Mouse (Mus musculus): Measurements from ENCODE around the gene Srrt. TPM values are rescaled to one million over a fixed set of nuclear protein-coding genes. Genes with fewer than 3 reads are reported as not detected.

The Srrt gene
- polyA plus RNA-seq (2015; fragmentation: Nextera tagmentation; extraction: Ambion mirVana), result 124 TPM in 2 replicates

- Histone ChIP-seq H3K36me3 (peaks cover 64% of the 10 kb centered on the region), H3K9me3 (replicated peaks) (no peaks in the 10 kb centered on the region), H3K4me1 (peaks cover 46% of the 10 kb centered on the region), H3K27ac (replicated peaks) (peak within 1 kb of the TSS; percentile 96), H3K9ac (peak within 1 kb of the TSS; percentile 98), H3K27me3 (no peaks in the 10 kb centered on the region), H3K4me3 (replicated peaks) (peak within 1 kb of the TSS; percentile 92), H3K4me2 (replicated peaks) (peak within 1 kb of the TSS; percentile 68)
- under 1% methylated on average over 58 of the region's 72 CpGs for WGBS
- ATAC-seq (ENCODE audit: insufficient number of reproducible peaks, low FRiP score, low TSS enrichment, low read depth), result peak; percentile 88
Measured at GRCm38 (mm10) chr5:137307071-137307912, at the start of gene Srrt. Srrt (minus strand) TSS chr5:137307674.

- Histone ChIP-seq H3K27me3 (no peaks in the 10 kb centered on the region), H3K4me3 (replicated peaks) (0 out of 2 replicates have a peak overlapping the region, but pooled peaks have one; percentile 4), H3K9me3 (replicated peaks) (no peaks in the 10 kb centered on the region), H3K4me2 (replicated peaks) (no peak overlapping the region), H3K9ac (no peak overlapping the region), H3K4me1 (peaks cover 35% of the 10 kb centered on the region), H3K27ac (replicated peaks) (no peak overlapping the region), H3K36me3 (peaks cover 48% of the 10 kb centered on the region)
- no peak for ATAC-seq (ENCODE audit: insufficient number of reproducible peaks, low FRiP score, low TSS enrichment, low read depth)
- WGBS, result 78% methylated on average over 17 of the region's 17 CpGs
Measured at GRCm38 (mm10) chr5:137354091-137354490, 46.6 kb upstream of the Srrt start.

DNA sequence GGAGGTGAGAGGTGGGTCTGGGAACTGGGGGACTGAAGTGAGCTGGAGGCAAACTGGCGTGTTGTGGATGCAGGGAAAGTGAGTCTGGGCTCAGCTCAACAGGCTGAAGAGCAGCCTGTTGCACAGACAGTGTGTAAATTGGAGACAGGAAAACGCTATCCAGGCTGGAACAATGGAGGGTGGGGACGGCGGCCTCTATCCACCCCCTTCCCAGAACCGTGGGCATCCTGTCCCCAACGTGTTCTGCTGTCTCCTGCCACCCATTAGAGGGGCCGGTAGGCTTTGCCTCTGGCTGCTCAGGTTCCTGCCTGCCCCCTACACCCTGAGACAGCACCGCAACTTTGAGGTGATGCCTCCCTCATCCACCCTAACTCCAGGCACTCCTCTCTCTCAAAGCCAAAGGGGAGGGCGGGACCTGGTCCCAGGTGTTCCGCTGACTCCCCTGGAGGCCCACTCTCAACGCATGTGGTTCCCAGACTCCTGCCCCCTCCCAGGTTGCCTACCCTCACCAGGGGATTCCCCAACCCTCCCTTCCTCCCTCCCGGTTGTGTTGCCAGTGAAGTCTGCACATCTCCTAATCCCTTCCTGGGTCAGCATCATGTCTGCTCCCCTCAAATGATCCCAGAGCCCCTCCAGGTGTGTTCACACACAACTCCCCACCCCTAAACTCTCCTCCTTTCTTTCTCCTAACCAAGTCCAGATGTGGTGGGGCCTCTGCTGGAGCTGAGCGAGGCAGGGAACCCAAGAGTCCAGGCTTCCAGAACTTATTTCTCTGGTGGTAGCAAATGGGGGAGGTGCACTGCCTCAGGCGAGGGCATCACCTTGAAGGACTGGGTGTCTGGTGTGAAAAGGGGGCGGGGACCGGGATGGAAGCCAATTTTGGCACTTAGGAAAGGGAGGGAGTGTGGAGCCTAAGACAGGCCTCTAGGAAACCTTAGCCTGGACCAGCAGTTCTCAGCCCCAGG lies 44.8 kb upstream of the Srrt start:
- WGBS, result 11% methylated on average over 16 of the region's 16 CpGs
- Histone ChIP-seq H3K4me3 (replicated peaks) (peak overlapping the region; percentile 79), H3K4me1 (peaks cover 40% of the 10 kb centered on the region), H3K36me3 (peaks cover 33% of the 10 kb centered on the region), H3K27me3 (no peaks in the 10 kb centered on the region), H3K9me3 (replicated peaks) (no peaks in the 10 kb centered on the region), H3K27ac (replicated peaks) (peak overlapping the region; percentile 96), H3K4me2 (replicated peaks) (peak overlapping the region; percentile 77), H3K9ac (peak overlapping the region; percentile 91)
- no peak for ATAC-seq (ENCODE audit: insufficient number of reproducible peaks, low FRiP score, low TSS enrichment, low read depth)

- Histone ChIP-seq H3K9ac (peak overlapping the region; percentile 91), H3K4me1 (peaks cover 40% of the 10 kb centered on the region), H3K27me3 (no peaks in the 10 kb centered on the region), H3K36me3 (peaks cover 26% of the 10 kb centered on the region), H3K4me2 (replicated peaks) (peak overlapping the region; percentile 77), H3K4me3 (replicated peaks) (peak overlapping the region; percentile 79), H3K27ac (replicated peaks) (peak overlapping the region; percentile 96), H3K9me3 (replicated peaks) (no peaks in the 10 kb centered on the region)
- no peak for ATAC-seq (ENCODE audit: insufficient number of reproducible peaks, low FRiP score, low TSS enrichment, low read depth)
- 5% methylated on average over 4 of the region's 4 CpGs for WGBS
Measured at GRCm38 (mm10) chr5:137351394-137351793, 43.9 kb upstream of the Srrt start.

DNA sequence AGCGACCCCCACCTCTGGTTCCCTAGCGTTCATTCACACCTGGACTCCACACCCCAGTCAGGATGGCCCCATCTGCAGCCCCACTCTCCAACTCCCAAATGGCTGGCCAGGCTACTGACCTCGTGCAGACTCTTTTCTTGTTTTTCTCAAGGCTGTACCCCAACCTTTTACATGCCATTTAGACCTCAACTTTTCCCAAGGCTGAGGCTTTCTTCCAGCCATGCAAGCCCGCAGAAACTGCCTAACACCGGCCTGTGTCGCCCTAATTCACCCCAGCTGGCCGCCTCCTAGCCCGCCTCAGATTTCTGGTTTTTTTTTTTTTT lies 43.5 kb upstream of the Srrt start:
- peaks cover 22% of the 10 kb centered on the region for H3K36me3 ChIP-seq
- peak overlapping the region; percentile 77 for H3K4me2 ChIP-seq (replicated peaks)
- H3K9me3 ChIP-seq (replicated peaks), result no peaks in the 10 kb centered on the region
- H3K4me3 ChIP-seq (replicated peaks), result peak overlapping the region; percentile 79
- under 1% methylated on average over 8 of the region's 8 CpGs for WGBS
- H3K27me3 ChIP-seq, result no peaks in the 10 kb centered on the region
- H3K27ac ChIP-seq (replicated peaks), result peak overlapping the region; percentile 96
- peaks cover 43% of the 10 kb centered on the region for H3K4me1 ChIP-seq
- ATAC-seq (ENCODE audit: insufficient number of reproducible peaks, low FRiP score, low TSS enrichment, low read depth), result no peak
- peak overlapping the region; percentile 91 for H3K9ac ChIP-seq

DNA sequence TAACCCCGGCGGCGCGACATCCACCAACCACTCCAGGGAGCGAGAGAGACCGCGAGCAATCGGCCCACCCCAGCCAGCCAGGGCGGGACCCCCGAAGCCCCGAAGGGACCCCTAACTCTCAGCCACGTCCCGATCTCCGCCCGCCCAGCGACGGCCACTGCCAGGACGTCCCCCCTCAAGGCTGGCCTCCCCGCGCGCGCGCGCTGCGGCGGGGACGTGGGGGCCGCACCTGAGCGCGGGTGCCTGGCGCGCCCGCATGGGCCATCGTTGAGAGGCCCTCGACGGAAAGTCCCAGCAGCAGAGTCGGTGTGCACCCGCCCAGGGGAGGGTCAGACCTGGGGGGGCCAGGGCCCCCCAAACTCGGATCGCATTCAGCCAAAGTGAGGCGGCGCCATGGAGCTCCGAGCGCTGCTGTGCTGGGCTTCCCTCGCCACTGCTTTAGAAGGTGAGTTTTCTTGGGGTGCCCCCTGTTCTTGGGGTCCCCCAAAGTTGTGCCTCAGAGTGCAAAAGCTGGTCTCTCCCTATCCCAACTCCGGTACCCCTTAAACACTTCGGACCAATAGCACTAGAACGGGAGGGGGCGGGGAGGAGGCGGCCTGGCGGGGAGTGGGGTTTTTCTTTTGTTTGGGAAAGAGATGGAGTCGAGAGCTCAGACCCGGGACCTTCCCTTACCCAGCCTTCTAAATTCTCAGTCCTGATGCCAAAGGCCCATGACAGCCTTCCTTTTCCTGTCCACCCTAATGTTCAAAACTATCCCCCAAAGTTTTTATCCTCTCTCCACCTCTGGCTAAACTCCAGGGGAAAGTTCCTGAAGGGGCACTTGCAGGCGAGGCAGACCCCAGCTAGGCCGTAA lies 43.0 kb upstream of the Srrt start:
- H3K9ac ChIP-seq, result peak overlapping the region; percentile 91
- H3K4me1 ChIP-seq, result peaks cover 43% of the 10 kb centered on the region
- no peaks in the 10 kb centered on the region for H3K27me3 ChIP-seq
- H3K4me3 ChIP-seq (replicated peaks), result peak overlapping the region; percentile 79
- H3K9me3 ChIP-seq (replicated peaks), result no peaks in the 10 kb centered on the region
- peak overlapping the region; percentile 96 for H3K27ac ChIP-seq (replicated peaks)
- under 1% methylated on average over 55 of the region's 55 CpGs for WGBS
- peak; percentile 70 for ATAC-seq (ENCODE audit: insufficient number of reproducible peaks, low FRiP score, low TSS enrichment, low read depth)
- peak overlapping the region; percentile 77 for H3K4me2 ChIP-seq (replicated peaks)
- H3K36me3 ChIP-seq, result peaks cover 16% of the 10 kb centered on the region

- H3K4me1 ChIP-seq, result peaks cover 43% of the 10 kb centered on the region
- ATAC-seq (ENCODE audit: insufficient number of reproducible peaks, low FRiP score, low TSS enrichment, low read depth), result peak; percentile 98
- 1% methylated on average over 32 of the region's 32 CpGs for WGBS
Measured at GRCm38 (mm10) chr5:137349384-137350204, 42.1 kb upstream of the Srrt start, which contains the start of gene Ephb4. Ephb4 (plus strand) TSS chr5:137350109.

DNA sequence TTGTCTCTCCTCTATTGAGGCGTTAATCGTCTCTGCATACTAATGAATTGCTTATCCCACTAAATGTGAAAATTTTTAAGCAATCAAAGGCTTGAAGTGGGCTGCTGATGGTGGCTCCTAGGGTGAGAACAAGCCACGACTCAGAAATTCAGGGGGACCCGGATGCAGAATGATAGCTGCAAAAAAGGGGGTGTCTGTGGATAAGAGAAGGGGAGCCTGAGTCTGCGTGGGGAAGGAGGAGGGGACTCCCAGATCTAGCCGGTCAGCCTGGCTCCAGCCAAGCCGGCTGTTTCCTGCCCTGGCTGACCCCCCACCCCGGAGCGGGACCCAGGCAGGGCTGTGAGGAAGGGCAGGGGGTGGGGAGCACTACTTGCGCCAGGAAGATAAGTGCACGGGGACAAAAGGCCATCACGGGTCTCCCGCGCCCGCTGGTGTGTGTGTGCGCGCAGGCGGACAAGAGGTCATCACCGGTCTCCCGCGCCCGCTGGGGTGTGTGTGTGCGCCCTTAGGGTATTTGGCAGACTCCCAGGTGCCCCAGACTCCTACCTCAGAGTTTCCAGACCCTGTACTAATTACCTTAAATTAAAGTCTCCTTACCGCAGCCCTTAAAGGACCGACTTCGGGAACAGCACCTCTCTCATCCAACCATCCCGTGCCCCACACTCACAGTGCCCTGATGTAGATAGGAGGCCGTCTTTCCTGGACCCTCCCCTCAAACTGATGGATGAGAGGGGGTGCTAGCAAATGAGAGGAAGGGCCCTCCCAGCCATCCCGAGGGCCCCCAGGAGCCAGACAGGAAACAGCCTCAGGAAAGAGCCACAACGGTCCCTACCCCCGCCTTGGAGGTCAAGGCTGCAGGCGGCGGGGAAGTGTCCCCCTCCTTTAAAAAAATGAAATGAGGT lies 41.3 kb upstream of the Srrt start:
- Histone ChIP-seq H3K36me3 (no peaks in the 10 kb centered on the region; the same call in 1 of the 2 replicates), H3K4me1 (peaks cover 37% of the 10 kb centered on the region), H3K27ac (replicated peaks) (peak overlapping the region; percentile 96), H3K4me3 (replicated peaks) (peak overlapping the region; percentile 79), H3K9me3 (replicated peaks) (no peaks in the 10 kb centered on the region), H3K27me3 (no peaks in the 10 kb centered on the region), H3K4me2 (replicated peaks) (peak overlapping the region; percentile 77), H3K9ac (peak overlapping the region; percentile 91)
- ATAC-seq (ENCODE audit: insufficient number of reproducible peaks, low FRiP score, low TSS enrichment, low read depth), result no peak
- 3% methylated on average over 33 of the region's 33 CpGs for WGBS

More at GRCm38 (mm10) chr5:137349384-137350204, 42.1 kb upstream of the Srrt start, which contains the start of gene Ephb4:
- peak within 1 kb of the TSS; percentile 79 for H3K4me3 ChIP-seq (replicated peaks)
- H3K4me2 ChIP-seq (replicated peaks), result peak within 1 kb of the TSS; percentile 77
- H3K27ac ChIP-seq (replicated peaks), result peak within 1 kb of the TSS; percentile 96
- no peaks in the 10 kb centered on the region for H3K9me3 ChIP-seq (replicated peaks)
- peak within 1 kb of the TSS; percentile 91 for H3K9ac ChIP-seq
- H3K36me3 ChIP-seq, result peaks cover 8% of the 10 kb centered on the region
- H3K27me3 ChIP-seq, result no peaks in the 10 kb centered on the region

DNA sequence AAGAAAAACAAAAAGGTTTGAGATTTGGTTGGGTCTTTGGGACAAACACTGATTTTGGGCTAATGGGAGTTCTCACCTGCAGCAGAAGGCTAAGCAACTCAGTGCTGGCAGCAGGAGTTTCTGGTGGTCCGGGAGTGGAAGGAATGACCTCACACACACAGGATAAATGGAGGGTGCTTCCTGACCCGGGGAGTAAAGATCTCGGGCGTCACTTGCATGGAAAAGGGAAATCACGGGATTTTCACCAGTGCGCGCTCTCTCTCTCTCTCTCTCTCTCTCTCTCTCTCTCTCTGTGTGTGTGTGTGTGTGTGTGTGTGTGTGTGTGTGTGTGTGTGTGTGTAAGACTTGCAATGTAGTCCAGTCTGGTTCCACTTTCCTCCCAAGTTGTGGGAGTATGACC lies 40.4 kb upstream of the Srrt start:
- ATAC-seq (ENCODE audit: insufficient number of reproducible peaks, low FRiP score, low TSS enrichment, low read depth), result no peak
- Histone ChIP-seq H3K27me3 (no peaks in the 10 kb centered on the region), H3K36me3 (no peaks in the 10 kb centered on the region), H3K9ac (no peak overlapping the region), H3K9me3 (replicated peaks) (no peaks in the 10 kb centered on the region), H3K4me1 (peaks cover 33% of the 10 kb centered on the region), H3K4me2 (replicated peaks) (no peak overlapping the region), H3K4me3 (replicated peaks) (no peak overlapping the region), H3K27ac (replicated peaks) (no peak overlapping the region)
- 35% methylated on average over 7 of the region's 7 CpGs for WGBS
